Mouse (Mus musculus): Measurements from ENCODE around the gene Anapc2.
A peak's percentile ranks its signal among the peaks of the same experiment; 100 is the strongest.

The Anapc2 gene

GRCm38 (mm10) chr2:25271827-25272511, at the start of gene Anapc2, which contains the start of gene Ssna1:
Anapc2 (plus strand) TSS chr2:25272478.
Ssna1 (minus strand) TSS chr2:25272438.
- peak; percentile 95 for DNase-seq (ENCODE audit: low read depth, low spot score)

- DNase-seq (ENCODE audit: low read depth, low spot score) = peak; percentile 81
These were observed 48.4 kb upstream of the Anapc2 start for GRCm38 (mm10) chr2:25223681-25224491.

- DNase-seq (ENCODE audit: low read depth, low spot score) = no peak
These were observed 47.8 kb upstream of the Anapc2 start, which contains the start of gene Tubb4b for GRCm38 (mm10) chr2:25224492-25224765. Tubb4b (minus strand) TSS chr2:25224702.

GRCm38 (mm10) chr2:25224766-25225752, 47.2 kb upstream of the Anapc2 start:
- peak; percentile 99 for DNase-seq (ENCODE audit: low read depth, low spot score)

GRCm38 (mm10) chr2:25225811-25226379, 46.4 kb upstream of the Anapc2 start:
- peak; percentile 20 for DNase-seq (ENCODE audit: low read depth, low spot score)

- DNase-seq (ENCODE audit: low read depth, low spot score) = no peak
These were observed 45.4 kb upstream of the Anapc2 start for GRCm38 (mm10) chr2:25226864-25227263.

GRCm38 (mm10) chr2:25227406-25227805, 44.9 kb upstream of the Anapc2 start:
- no peak for DNase-seq (ENCODE audit: low read depth, low spot score)

- DNase-seq (ENCODE audit: low read depth, low spot score) = peak; percentile 93
These were observed 43.8 kb upstream of the Anapc2 start for GRCm38 (mm10) chr2:25228431-25228889.

GRCm38 (mm10) chr2:25228995-25229530, 43.2 kb upstream of the Anapc2 start:
- no peak for DNase-seq (ENCODE audit: low read depth, low spot score)

GRCm38 (mm10) chr2:25229582-25229981, 42.7 kb upstream of the Anapc2 start:
- DNase-seq (ENCODE audit: low read depth, low spot score) = no peak

- DNase-seq (ENCODE audit: low read depth, low spot score) = no peak
These were observed 41.7 kb upstream of the Anapc2 start for GRCm38 (mm10) chr2:25230581-25230980.

- DNase-seq (ENCODE audit: low read depth, low spot score) = no peak
These were observed 41.2 kb upstream of the Anapc2 start for GRCm38 (mm10) chr2:25231038-25231437.

GRCm38 (mm10) chr2:25233421-25233820, 38.9 kb upstream of the Anapc2 start:
- DNase-seq (ENCODE audit: low read depth, low spot score) = no peak

- DNase-seq (ENCODE audit: low read depth, low spot score) = no peak
These were observed 38.2 kb upstream of the Anapc2 start, which contains the start of gene Slc34a3 for GRCm38 (mm10) chr2:25234050-25234449. Slc34a3 (minus strand) TSS chr2:25234364.

- no peak for DNase-seq (ENCODE audit: low read depth, low spot score)
These were observed 37.6 kb upstream of the Anapc2 start for GRCm38 (mm10) chr2:25234551-25235220.

- no peak for DNase-seq (ENCODE audit: low read depth, low spot score)
These were observed 35.7 kb upstream of the Anapc2 start, which contains the start of gene Rnf224 for GRCm38 (mm10) chr2:25236614-25237013. Rnf224 (minus strand) TSS chr2:25236787.

GRCm38 (mm10) chr2:25237522-25237921, 34.8 kb upstream of the Anapc2 start:
- no peak for DNase-seq (ENCODE audit: low read depth, low spot score)

- DNase-seq (ENCODE audit: low read depth, low spot score) = peak; percentile 38
These were observed 34.2 kb upstream of the Anapc2 start for GRCm38 (mm10) chr2:25238106-25238505.

- DNase-seq (ENCODE audit: low read depth, low spot score) = no peak
These were observed 32.5 kb upstream of the Anapc2 start for GRCm38 (mm10) chr2:25239766-25240165.

- no peak for DNase-seq (ENCODE audit: low read depth, low spot score)
These were observed 32.0 kb upstream of the Anapc2 start for GRCm38 (mm10) chr2:25240310-25240709.
